Mouse (Mus musculus): ENCODE data around the gene Crim1.

Gene Crim1

GRCm38 (mm10) chr17:78376587-78376986, 176.5 kb downstream of the Crim1 start:
- no peak for DNase-seq (ENCODE audit: low spot score in 2 of 2)

GRCm38 (mm10) chr17:78379079-78379729, 179.2 kb downstream of the Crim1 start:
- DNase-seq (ENCODE audit: low spot score in 2 of 2) = no peak

GRCm38 (mm10) chr17:78379730-78380245, 179.7 kb downstream of the Crim1 start:
- no peak for DNase-seq (ENCODE audit: low spot score in 2 of 2)

GRCm38 (mm10) chr17:78382321-78382720, 182.3 kb downstream of the Crim1 start:
- DNase-seq (ENCODE audit: low spot score in 2 of 2) = no peak

- DNase-seq (ENCODE audit: low spot score in 2 of 2) = no peak
Measured at GRCm38 (mm10) chr17:78387665-78388064, 187.6 kb downstream of the Crim1 start.

GRCm38 (mm10) chr17:78388101-78388847, 188.2 kb downstream of the Crim1 start:
- DNase-seq (ENCODE audit: low spot score in 2 of 2) = no peak

- DNase-seq (ENCODE audit: low spot score in 2 of 2) = no peak
Measured at GRCm38 (mm10) chr17:78389573-78389972, 189.5 kb downstream of the Crim1 start.

- no peak for DNase-seq (ENCODE audit: low spot score in 2 of 2)
Measured at GRCm38 (mm10) chr17:78392401-78393087, 192.5 kb downstream of the Crim1 start.

GRCm38 (mm10) chr17:78400130-78400840, 200.2 kb downstream of the Crim1 start:
- DNase-seq (ENCODE audit: low spot score in 2 of 2) = no peak

- DNase-seq (ENCODE audit: low spot score in 2 of 2) = no peak
Measured at GRCm38 (mm10) chr17:78401311-78401710, 201.3 kb downstream of the Crim1 start.

- no peak for DNase-seq (ENCODE audit: low spot score in 2 of 2)
Measured at GRCm38 (mm10) chr17:78401713-78402112, 201.7 kb downstream of the Crim1 start.

- no peak for DNase-seq (ENCODE audit: low spot score in 2 of 2)
Measured at GRCm38 (mm10) chr17:78402174-78402573, 202.1 kb downstream of the Crim1 start.

- DNase-seq (ENCODE audit: low spot score in 2 of 2) = no peak
Measured at GRCm38 (mm10) chr17:78403229-78403628, 203.2 kb downstream of the Crim1 start.

- DNase-seq (ENCODE audit: low spot score in 2 of 2) = no peak
Measured at GRCm38 (mm10) chr17:78403804-78404203, 203.8 kb downstream of the Crim1 start.

GRCm38 (mm10) chr17:78405336-78405735, 205.3 kb downstream of the Crim1 start:
- no peak for DNase-seq (ENCODE audit: low spot score in 2 of 2)

- no peak for DNase-seq (ENCODE audit: low spot score in 2 of 2)
Measured at GRCm38 (mm10) chr17:78406854-78407253, 206.8 kb downstream of the Crim1 start.

- DNase-seq (ENCODE audit: low spot score in 2 of 2) = no peak
Measured at GRCm38 (mm10) chr17:78407581-78407980, 207.5 kb downstream of the Crim1 start.

GRCm38 (mm10) chr17:78408386-78408785, 208.3 kb downstream of the Crim1 start:
- no peak for DNase-seq (ENCODE audit: low spot score in 2 of 2)

- no peak for DNase-seq (ENCODE audit: low spot score in 2 of 2)
Measured at GRCm38 (mm10) chr17:78409900-78410299, 209.9 kb downstream of the Crim1 start.

- no peak for DNase-seq (ENCODE audit: low spot score in 2 of 2)
Measured at GRCm38 (mm10) chr17:78415255-78415654, 215.2 kb downstream of the Crim1 start.

GRCm38 (mm10) chr17:78417381-78418281, 217.6 kb downstream of the Crim1 start, which contains the start of gene Fez2:
Fez2 (minus strand) TSS chr17:78418152.
- peak; percentile 90 to 99 for DNase-seq (ENCODE audit: low spot score in 2 of 2)

All from urinary bladder, adult 18-20 months (tissue).